Mouse (Mus musculus) stomach, postnatal 0 days (tissue): ENCODE measurements around the gene Frzb. TPM values are rescaled to one million over a fixed set of nuclear protein-coding genes. Genes with fewer than 3 reads are reported as not detected.

Experiments used
- ATAC-seq: fragments of 200-750 bp; cut with Nextera tagmentation; 2 replicates; pipeline ENCODE4 v1.8.0; 2017; ENCODE audit not compliant: low FRiP score, low TSS enrichment
- DNase-seq: peaks from one replicate; pipeline ENCODE4 v3.0.0-alpha.2; 2016; ENCODE audit warnings: low spot score
- H3K27ac ChIP-seq: fragments of 300-500 bp; sonication (generic); replicated peaks from 2 replicates; pipeline ENCODE4 v1.5.1; 2014; ENCODE audit warnings: mild to moderate bottlenecking, control low read depth
- H3K27me3 ChIP-seq: fragments of 300-500 bp; sonication (generic); 2 replicates; pipeline ENCODE4 v1.6.1; 2014; ENCODE audit warnings: low read length; ENCODE audit not compliant: control insufficient read depth, insufficient read depth
- H3K36me3 ChIP-seq: fragments of 300-500 bp; sonication (generic); 2 replicates; pipeline ENCODE4 v1.6.1; 2014; ENCODE audit warnings: low read length, mixed read lengths; ENCODE audit not compliant: control insufficient read depth, insufficient read depth
- H3K4me1 ChIP-seq: fragments of 300-500 bp; sonication (generic); replicated peaks from 2 replicates; pipeline ENCODE4 v1.6.1; 2014; ENCODE audit warnings: antibody characterized with exemption; ENCODE audit not compliant: control insufficient read depth, insufficient read depth
- H3K4me2 ChIP-seq: fragments of 300-500 bp; sonication (generic); replicated peaks from 2 replicates; pipeline ENCODE4 v1.6.1; 2014; ENCODE audit warnings: low read depth, mild to moderate bottlenecking, control low read depth, moderate library complexity
- H3K4me3 ChIP-seq: fragments of 300-500 bp; sonication (generic); 2 replicates; pipeline ENCODE4 v1.5.1; 2014; ENCODE audit warnings: low read depth, low read length, control low read depth
- H3K9ac ChIP-seq: fragments of 300-500 bp; sonication (generic); 2 replicates; pipeline ENCODE4 v1.6.1; 2014; ENCODE audit warnings: mild to moderate bottlenecking, low read length, control low read depth, mixed read lengths
- H3K9me3 ChIP-seq: fragments of 300-500 bp; sonication (generic); 2 replicates; pipeline ENCODE4 v1.6.1; 2016; ENCODE audit warnings: low read length; ENCODE audit not compliant: control insufficient read depth
- CTCF ChIP-seq: IDR thresholded peaks from 2 replicates; pipeline ENCODE4 v1.5.1; 2016; ENCODE audit warnings: antibody characterized with exemption, low read depth, mild to moderate bottlenecking, moderate library complexity
- EP300 ChIP-seq: optimal IDR thresholded peaks from 2 replicates; pipeline ENCODE3; 2016; ENCODE audit warnings: antibody characterized with exemption
- WGBS: fragments of 180-500 bp; shearing (Covaris S2); extraction: QIAGEN DNeasy Blood & Tissue Kit; methylation state at CpG from one replicate; pipeline ENCODE4 v1.1.7; 2014; 5-methylcytosine and 5-hydroxymethylcytosine counted together
- polyA plus RNA-seq: library from polyadenylated mRNA; unstranded; fragments of >200 nt; fragmentation: Nextera tagmentation; extraction: Ambion mirVana; gene quantifications from 2 replicates; pipeline ENCODE4 v1.2.1, GENCODE M21; 2015

The Frzb gene
- polyA plus RNA-seq, 1 experiment from 2014 or later = 1.6 TPM

DNA sequence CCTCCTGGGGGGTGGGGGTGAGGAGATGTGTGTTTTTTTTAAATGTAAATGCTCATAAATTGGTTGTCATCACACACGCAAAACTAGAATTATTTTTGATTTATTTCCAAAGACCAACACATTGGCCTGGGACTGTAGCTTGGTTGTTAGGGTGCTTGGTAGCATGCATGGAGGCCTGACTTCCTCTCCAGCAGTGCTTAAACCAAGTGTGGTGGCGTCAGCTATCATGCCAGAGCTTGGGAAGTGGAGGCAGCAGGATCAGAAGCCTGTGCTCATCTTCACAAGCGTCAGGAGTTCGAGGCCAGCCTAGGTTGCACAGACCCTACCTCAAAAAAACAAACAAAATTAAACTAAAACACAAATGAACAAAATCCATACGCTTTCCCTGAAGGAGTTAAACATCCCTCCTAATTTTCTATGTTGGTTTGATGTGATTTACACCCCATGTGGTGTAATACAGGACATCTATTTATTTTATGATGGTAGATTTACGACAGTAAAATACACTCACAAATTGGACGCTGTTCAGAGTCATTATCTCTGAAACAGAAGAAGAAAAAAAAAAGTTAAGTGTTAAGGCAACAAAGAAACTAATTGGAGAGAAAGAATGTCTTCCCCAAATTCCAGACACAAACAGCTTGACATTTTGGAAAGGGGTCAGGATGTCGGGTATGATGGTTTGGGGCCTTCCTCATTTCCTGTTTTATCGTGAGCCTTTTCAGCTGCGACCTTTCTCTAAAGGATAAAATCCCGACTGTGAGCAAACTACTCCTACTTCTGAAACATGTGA, 12.4 kb downstream of the Frzb start:
- no peak for DNase-seq
- no peaks in the 10 kb centered on the region for H3K36me3 ChIP-seq
- H3K9ac ChIP-seq = no peak overlapping the region
- TF ChIP-seq EP300 = no peak
- no peak for TF ChIP-seq CTCF
- H3K4me3 ChIP-seq = no peak overlapping the region
- WGBS = 53% methylated on average over 11 of the region's 11 CpGs
- no peaks in the 10 kb centered on the region for H3K4me1 ChIP-seq
- no peak overlapping the region for H3K4me2 ChIP-seq
- no peak for ATAC-seq
- H3K27me3 ChIP-seq = no peaks in the 10 kb centered on the region
- H3K9me3 ChIP-seq = no peaks in the 10 kb centered on the region
- no peak overlapping the region for H3K27ac ChIP-seq

GRCm38 (mm10) chr2:80433254-80433876, 14.1 kb downstream of the Frzb start:
- no peak for TF ChIP-seq EP300
- TF ChIP-seq CTCF = no peak
- Histone ChIP-seq H3K9me3 (no peaks in the 10 kb centered on the region), H3K4me1 (no peaks in the 10 kb centered on the region), H3K4me3 (no peak overlapping the region), H3K9ac (no peak overlapping the region), H3K36me3 (no peaks in the 10 kb centered on the region), H3K27ac (no peak overlapping the region), H3K27me3 (no peaks in the 10 kb centered on the region), H3K4me2 (no peak overlapping the region)
- 77% methylated on average over 6 of the region's 6 CpGs for WGBS
- ATAC-seq = no peak
- no peak for DNase-seq

- H3K9me3 ChIP-seq = no peaks in the 10 kb centered on the region
- no peaks in the 10 kb centered on the region for H3K4me1 ChIP-seq
- H3K9ac ChIP-seq = no peak overlapping the region
- no peaks in the 10 kb centered on the region for H3K36me3 ChIP-seq
- DNase-seq (no peak), ATAC-seq (no peak)
- TF ChIP-seq EP300 (no peak), CTCF (no peak)
- H3K4me2 ChIP-seq = no peak overlapping the region
- H3K27me3 ChIP-seq = no peaks in the 10 kb centered on the region
- H3K4me3 ChIP-seq = no peak overlapping the region
- H3K27ac ChIP-seq = no peak overlapping the region
- whole genome bisulfite sequencing = 43% methylated on average over 1 of the region's 1 CpGs
Measured at GRCm38 (mm10) chr2:80430357-80431053, 16.9 kb downstream of the Frzb start.

- Histone ChIP-seq H3K9ac (no peak overlapping the region), H3K9me3 (no peaks in the 10 kb centered on the region), H3K4me1 (no peaks in the 10 kb centered on the region), H3K27me3 (no peaks in the 10 kb centered on the region), H3K27ac (no peak overlapping the region), H3K36me3 (no peaks in the 10 kb centered on the region), H3K4me3 (no peak overlapping the region), H3K4me2 (no peak overlapping the region)
- TF ChIP-seq CTCF = no peak
- TF ChIP-seq EP300 = no peak
- ATAC-seq (no peak), DNase-seq (no peak)
- WGBS = 94% methylated on average over 5 of the region's 5 CpGs
Measured at GRCm38 (mm10) chr2:80423116-80423515, 24.3 kb downstream of the Frzb start.

DNA sequence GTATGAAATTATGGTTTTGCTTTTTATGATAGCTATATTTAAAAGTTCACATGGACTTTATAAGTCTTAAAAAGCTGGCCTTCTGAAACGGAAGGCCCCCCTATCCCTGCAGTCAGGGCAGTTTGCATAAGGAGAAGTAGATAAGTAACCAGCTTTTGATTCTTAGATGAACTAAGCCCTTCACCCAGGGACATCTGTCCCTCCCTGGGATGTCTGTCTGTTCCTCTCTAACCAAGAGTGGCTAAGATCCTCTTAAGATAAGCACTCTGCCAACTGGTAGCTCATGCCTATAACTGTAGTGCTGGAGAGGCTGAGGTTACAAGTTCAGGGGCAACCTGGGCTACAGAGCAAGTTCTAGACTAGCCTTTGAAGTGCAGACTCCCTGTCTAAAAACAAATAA, 25.4 kb downstream of the Frzb start:
- ATAC-seq = no peak
- no peaks in the 10 kb centered on the region for H3K36me3 ChIP-seq
- H3K27me3 ChIP-seq = no peaks in the 10 kb centered on the region
- H3K9ac ChIP-seq = no peak overlapping the region
- no peak for DNase-seq
- no peaks in the 10 kb centered on the region for H3K4me1 ChIP-seq
- WGBS = 58% methylated on average over 1 of the region's 1 CpGs
- no peak overlapping the region for H3K27ac ChIP-seq
- H3K4me2 ChIP-seq = no peak overlapping the region
- H3K9me3 ChIP-seq = no peaks in the 10 kb centered on the region
- TF ChIP-seq EP300 = no peak
- no peak for TF ChIP-seq CTCF
- H3K4me3 ChIP-seq = no peak overlapping the region

GRCm38 (mm10) chr2:80416286-80416685, 31.1 kb downstream of the Frzb start:
- DNase-seq = no peak
- H3K9ac ChIP-seq = no peak overlapping the region
- no peaks in the 10 kb centered on the region for H3K9me3 ChIP-seq
- no peaks in the 10 kb centered on the region for H3K4me1 ChIP-seq
- H3K4me2 ChIP-seq = no peak overlapping the region
- no peak for ATAC-seq
- no peaks in the 10 kb centered on the region for H3K27me3 ChIP-seq
- TF ChIP-seq CTCF (no peak), EP300 (no peak)
- H3K27ac ChIP-seq = no peak overlapping the region
- H3K36me3 ChIP-seq = no peaks in the 10 kb centered on the region
- WGBS = 84% methylated on average over 6 of the region's 6 CpGs
- H3K4me3 ChIP-seq = no peak overlapping the region
